Mouse (Mus musculus) splenic B cell, adult 2 months (primary cell): ENCODE results near the gene Fut1.

Experiments
- DNase-seq: peaks from one replicate; pipeline ENCODE4 v3.0.0-alpha.2; 2011; ENCODE audit warnings: low read depth, low spot score
- H3K27me3 ChIP-seq: 2 replicates; pipeline ENCODE4 v1.6.1; 2012; ENCODE audit warnings: mild to moderate bottlenecking, low read length, moderate library complexity, mixed read lengths; ENCODE audit not compliant: control insufficient read depth, poor library complexity, insufficient read depth, severe bottlenecking
- H3K36me3 ChIP-seq: 2 replicates; pipeline ENCODE4 v1.6.1; 2012; ENCODE audit warnings: mild to moderate bottlenecking, low read length, moderate library complexity, mixed read lengths; ENCODE audit not compliant: control insufficient read depth, poor library complexity, insufficient read depth, severe bottlenecking

Fut1 gene

DNA sequence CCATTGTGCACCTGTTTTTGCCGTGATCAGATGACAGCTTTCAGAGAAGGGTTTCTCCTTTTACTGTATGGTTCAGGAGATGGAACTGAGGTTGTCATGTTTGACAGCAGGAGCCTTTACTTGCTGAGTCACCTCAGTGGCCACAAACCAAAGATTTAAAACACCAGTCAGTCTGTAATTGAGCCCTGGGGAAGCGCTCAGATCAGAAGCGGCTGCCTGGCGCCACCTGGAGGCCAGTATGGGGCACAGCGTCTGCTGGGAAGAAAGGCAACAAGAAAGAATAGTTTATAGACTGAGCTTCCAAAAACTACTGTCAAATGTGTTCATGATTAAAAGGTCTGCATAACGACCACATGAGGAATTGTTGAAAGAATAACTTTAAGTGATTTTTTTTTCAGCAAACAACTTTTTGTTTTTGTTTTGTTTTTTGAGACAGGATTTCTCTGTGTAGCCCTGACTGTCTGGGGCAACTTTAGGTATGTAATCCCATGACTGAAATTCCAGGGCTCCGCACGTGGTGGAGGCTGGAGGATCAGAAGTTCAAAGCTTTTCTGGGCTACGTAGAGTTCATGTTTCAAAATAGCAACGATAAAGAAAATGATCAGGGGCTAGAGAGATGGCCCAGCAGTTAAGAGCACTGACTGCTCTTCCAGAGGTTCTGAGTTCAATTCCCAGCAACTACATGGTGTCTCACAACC lies 23.8 kb upstream of the Fut1 start:
- Histone ChIP-seq H3K27me3 (no peaks in the 10 kb centered on the region), H3K36me3 (no peaks in the 10 kb centered on the region)
- DNase-seq = peak; percentile 88

DNA sequence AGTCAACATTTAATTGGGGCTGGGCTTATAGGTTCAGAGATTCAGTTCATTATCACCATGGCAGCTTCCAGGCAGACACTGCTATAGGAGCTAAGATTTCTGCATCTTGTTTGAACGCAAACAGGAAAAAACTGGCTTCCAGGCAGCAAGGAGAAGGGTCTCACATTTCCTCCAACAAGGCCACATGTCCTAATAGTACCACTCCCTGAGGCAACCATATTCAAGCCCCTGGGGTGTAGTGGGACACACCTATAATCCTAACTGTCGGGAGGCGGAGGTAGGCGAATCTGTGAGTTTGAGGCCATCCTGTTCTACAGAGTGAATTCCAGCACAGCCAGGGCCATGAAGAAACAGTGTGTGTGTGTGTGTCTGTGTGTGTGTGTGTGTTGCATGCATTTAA lies 21.9 kb upstream of the Fut1 start:
- no peak for DNase-seq
- Histone ChIP-seq H3K36me3 (no peaks in the 10 kb centered on the region), H3K27me3 (no peaks in the 10 kb centered on the region)

DNA sequence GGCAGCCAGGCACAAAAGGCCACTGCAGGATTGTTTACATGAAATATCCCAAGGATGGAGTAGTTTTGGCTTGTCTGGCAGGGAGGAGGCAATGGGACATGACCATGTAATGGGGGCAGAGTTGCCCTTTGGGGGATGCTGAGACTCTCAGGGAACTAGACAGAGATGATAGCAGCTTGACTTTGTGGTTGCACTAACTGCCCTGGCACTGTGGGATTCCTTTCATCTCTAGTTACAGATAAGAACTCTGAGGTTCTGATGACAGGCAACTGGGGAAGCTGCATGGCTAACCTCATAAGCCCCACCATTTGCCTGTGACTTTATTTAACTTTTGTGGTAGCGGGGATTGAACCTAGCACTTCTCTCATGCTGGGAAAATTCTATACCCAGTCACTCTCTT lies 21.0 kb upstream of the Fut1 start:
- DNase-seq = no peak
- no peaks in the 10 kb centered on the region for H3K36me3 ChIP-seq
- no peaks in the 10 kb centered on the region for H3K27me3 ChIP-seq

DNA sequence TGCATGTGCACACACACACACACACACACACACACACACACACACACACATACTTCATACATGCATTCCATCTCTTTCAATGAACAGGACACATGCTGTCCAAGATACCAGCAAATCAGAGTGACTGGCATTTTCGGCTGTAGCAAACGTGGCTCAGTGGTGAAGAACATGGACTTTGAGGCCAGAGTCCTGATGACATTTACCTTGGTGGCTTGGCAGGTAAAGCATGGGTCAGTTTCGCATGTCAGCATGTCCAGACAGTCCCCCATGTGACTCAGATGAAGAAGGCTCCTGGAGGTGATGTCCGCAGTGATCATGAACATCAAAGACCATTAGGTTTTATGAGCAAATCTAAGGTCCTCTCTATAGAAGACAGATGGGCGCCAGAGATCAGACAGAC lies 20.1 kb upstream of the Fut1 start:
- no peaks in the 10 kb centered on the region for H3K27me3 ChIP-seq
- H3K36me3 ChIP-seq = no peaks in the 10 kb centered on the region
- no peak for DNase-seq

DNA sequence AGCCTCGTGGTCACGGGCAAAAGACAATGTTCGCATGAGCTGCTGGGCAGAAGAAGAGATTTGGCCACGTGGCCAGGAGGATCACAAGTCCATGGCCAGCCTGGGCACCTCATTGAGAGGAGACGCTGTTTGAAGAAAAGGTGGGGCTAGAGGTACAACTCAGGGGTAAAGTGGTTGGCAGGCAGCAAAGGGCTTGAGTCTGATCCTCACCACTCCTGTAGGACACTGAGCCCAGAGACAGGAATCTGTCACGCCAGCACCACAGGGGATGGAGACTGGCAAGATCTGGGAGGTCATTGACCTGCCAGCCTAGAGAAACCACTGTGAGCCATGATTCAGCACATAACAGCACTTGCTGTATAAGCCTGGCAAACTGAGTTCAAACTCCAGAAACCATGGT lies 19.6 kb upstream of the Fut1 start:
- DNase-seq = no peak
- Histone ChIP-seq H3K36me3 (no peaks in the 10 kb centered on the region), H3K27me3 (no peaks in the 10 kb centered on the region)

- no peak for DNase-seq
- Histone ChIP-seq H3K27me3 (no peaks in the 10 kb centered on the region; the same call in 1 of the 2 replicates), H3K36me3 (no peaks in the 10 kb centered on the region)
These were observed 17.9 kb upstream of the Fut1 start for GRCm38 (mm10) chr7:45598960-45599879.

DNA sequence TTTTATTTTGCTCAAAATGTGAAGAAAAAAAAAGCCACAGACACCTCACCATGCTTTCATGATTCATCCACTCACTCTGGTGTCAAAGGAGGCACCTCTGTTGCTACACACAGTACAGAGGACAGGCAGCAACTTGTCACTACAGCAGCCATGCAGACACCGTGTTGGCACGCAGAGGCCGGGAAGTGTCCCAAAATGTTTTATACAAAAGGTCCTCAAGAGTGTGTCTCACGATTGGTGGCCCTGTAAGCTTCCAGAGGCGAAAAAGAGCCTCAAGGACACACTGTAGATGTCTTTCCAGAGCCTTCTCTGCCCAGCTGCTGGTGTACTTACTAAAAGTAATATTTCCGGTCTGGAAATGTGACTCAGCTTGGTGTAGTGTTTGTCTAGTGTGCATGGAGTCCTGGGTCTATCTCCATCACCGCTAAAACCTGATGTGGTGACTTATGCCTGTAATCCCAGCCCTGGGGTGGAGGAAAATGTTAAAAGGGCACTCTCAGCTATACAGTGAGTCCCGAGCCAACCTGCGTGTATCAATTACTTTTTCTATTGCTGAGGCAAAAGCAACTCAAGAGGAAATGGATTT lies 11.3 kb upstream of the Fut1 start:
- DNase-seq = no peak
- no peaks in the 10 kb centered on the region for H3K36me3 ChIP-seq
- no peaks in the 10 kb centered on the region; the same call in 1 of the 2 replicates for H3K27me3 ChIP-seq

DNA sequence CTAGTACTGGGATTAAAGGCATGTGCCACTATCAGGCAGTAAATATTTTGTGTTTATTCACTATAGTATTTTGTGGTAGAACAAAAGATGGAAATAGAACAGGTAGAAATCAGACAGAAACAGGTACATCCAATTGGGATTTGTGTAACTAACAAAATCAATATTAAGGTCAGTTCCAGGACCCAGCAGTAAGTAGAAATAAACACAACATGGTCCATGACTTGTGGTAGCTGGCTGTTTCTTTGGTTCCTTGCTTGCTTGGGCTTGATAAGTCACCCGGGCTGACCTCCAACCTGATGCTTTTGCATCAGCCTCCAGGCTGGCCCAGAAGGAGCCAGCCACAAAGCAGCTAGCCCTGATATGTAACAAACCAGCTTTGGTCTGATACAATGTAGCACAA lies 7.6 kb upstream of the Fut1 start:
- no peak for DNase-seq
- H3K27me3 ChIP-seq = no peaks in the 10 kb centered on the region
- no peaks in the 10 kb centered on the region for H3K36me3 ChIP-seq

DNA sequence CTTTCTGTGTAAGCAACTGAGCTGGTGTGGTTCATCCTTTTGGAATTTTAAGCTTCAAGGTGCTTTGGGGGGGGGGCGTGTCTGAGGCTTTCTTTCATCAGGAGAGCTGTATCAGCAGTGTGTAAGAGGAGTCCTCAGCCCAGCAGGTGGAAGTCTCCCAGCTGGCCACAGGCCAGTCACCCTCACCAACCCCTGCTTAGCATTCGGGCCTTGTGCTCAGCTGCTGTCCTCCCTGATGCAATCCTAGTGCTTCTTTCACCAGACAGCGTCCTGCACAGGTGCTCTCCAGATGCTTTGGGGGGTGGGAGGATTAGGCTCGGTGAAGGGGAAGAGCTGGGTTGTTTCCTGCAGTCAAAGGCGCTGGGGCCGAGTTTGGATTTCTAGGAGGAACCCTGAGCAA lies 812 bp upstream of the Fut1 start:
- DNase-seq = no peak
- Histone ChIP-seq H3K27me3 (no peaks in the 10 kb centered on the region), H3K36me3 (no peaks in the 10 kb centered on the region)

DNA sequence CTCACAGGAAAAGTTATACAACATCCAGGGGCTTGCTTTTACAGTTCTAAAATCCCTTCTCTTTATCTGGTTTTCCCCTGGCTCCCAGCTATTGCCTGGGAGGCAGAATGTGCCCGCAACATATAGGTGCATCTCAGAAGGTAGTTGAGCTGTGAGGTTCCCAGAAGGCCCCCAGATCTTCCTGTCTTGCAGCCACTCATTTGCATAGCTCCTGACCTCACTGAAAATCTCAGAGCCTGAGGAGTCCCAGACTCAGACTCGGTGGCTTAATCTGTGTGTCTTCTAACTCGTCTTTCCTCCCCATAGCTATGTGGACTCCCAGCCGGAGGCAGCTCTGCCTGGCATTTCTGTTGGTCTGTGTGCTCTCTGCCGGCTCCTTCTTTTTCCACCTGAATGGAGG lies 1.2 kb downstream of the Fut1 start:
- H3K36me3 ChIP-seq = no peaks in the 10 kb centered on the region
- no peaks in the 10 kb centered on the region for H3K27me3 ChIP-seq
- no peak for DNase-seq

GRCm38 (mm10) chr7:45619592-45619991 lies 2.5 kb downstream of the Fut1 start:
- no peaks in the 10 kb centered on the region for H3K36me3 ChIP-seq
- no peak for DNase-seq
- no peaks in the 10 kb centered on the region for H3K27me3 ChIP-seq

DNA sequence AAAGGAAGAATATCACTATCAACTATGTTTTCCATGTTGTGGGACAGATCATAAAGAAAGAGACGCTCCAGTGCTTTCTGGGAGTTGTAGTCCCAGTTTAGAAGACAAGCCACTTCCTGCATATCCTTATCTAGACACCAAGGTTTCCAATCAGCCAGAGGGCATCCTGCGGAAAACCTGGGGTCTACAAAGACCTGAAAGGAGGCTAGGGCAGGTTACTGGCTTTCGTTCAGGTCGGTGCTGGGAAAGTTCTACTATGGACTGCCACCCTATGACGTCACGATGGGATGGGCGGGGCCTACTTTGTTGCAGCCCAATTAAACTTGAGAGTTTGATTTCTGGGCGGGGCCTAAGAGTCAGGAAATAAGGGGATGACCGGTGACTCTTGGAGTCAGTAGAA lies 4.4 kb downstream of the Fut1 start, which contains the start of gene Izumo1:
Izumo1 (plus strand) TSS at position 369 of the 400 bp plus-strand sequence.
- Histone ChIP-seq H3K27me3 (no peaks in the 10 kb centered on the region), H3K36me3 (no peaks in the 10 kb centered on the region)
- DNase-seq = no peak

GRCm38 (mm10) chr7:45623507-45623906 lies 6.4 kb downstream of the Fut1 start:
- Histone ChIP-seq H3K36me3 (no peaks in the 10 kb centered on the region), H3K27me3 (no peaks in the 10 kb centered on the region)
- no peak for DNase-seq

- no peak for DNase-seq
- no peaks in the 10 kb centered on the region for H3K36me3 ChIP-seq
- no peaks in the 10 kb centered on the region for H3K27me3 ChIP-seq
These were observed 7.6 kb downstream of the Fut1 start for GRCm38 (mm10) chr7:45624718-45625117.

DNA sequence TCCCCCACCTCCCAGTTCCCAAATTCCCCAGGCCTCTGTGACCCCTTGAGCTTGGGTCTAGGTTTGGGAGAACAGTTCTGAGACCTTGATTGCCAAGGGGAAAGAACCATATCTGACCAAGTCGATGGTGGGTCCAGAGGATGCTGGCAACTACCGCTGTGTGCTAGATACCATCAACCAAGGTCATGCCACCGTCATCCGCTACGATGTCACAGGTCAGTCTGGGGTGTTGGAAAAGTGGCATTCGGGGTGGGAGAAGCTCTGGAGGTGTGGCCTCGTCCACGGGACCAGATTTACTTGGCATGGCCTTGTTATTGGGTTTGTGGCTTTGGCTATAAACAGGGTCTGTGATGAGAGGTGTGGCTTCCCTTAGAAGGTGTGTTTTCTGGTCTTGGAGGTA lies 8.4 kb downstream of the Fut1 start:
- Histone ChIP-seq H3K27me3 (no peaks in the 10 kb centered on the region), H3K36me3 (no peaks in the 10 kb centered on the region)
- no peak for DNase-seq
